Mouse (Mus musculus): Measurements from ENCODE around the gene Slc44a3.

DNA sequence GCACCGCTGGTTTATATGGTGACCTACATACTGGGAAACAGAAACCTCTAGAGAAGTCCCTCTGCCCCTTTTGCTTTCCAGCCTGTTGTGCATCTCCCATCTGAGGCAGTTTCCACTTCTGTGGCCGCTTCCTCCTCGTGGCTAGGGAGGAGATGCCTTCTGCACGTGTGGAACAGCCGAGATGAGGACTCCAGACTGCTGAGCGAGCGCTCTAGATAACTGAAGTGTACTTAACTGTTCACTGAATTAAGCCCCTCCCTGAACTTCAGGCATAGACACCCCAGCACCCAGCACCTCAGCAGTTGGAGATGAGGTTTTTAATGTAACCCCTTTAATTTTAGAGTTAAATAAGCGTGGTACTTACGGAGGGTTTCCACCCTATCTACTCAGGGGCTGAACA is 4.6 kb upstream of the Slc44a3 start:
- no peak for TF ChIP-seq CTCF (IDR thresholded peaks at IDR 0.05; ENCODE audit: extremely low read depth, insufficient read length, insufficient replicate concordance, low read depth, low read length)
- no peak for TF ChIP-seq POLR2A (IDR thresholded peaks at IDR 0.05; ENCODE audit: low read depth, low read length)

Measured in small intestine, adult 2 months (tissue).